Mouse (Mus musculus): ENCODE measurements around the gene Dnal4. TPM values are rescaled to one million over a fixed set of nuclear protein-coding genes. Genes with fewer than 3 reads are reported as not detected.

The Dnal4 gene
- polyA plus RNA-seq, 2 experiments from 2014 or later: 5.3 to 6.9 TPM

- ATAC-seq: no peak
These were observed 16.7 kb downstream of the Dnal4 start for GRCm38 (mm10) chr15:79760956-79761355.

- ATAC-seq: no peak
These were observed 20.5 kb downstream of the Dnal4 start for GRCm38 (mm10) chr15:79757118-79757517.

- ATAC-seq: no peak
These were observed 21.5 kb downstream of the Dnal4 start for GRCm38 (mm10) chr15:79755977-79756625.

- no peak for ATAC-seq
These were observed 22.5 kb downstream of the Dnal4 start for GRCm38 (mm10) chr15:79755176-79755575.

GRCm38 (mm10) chr15:79753873-79754272, 23.8 kb downstream of the Dnal4 start:
- no peak for ATAC-seq

- ATAC-seq: no peak
These were observed 24.3 kb downstream of the Dnal4 start for GRCm38 (mm10) chr15:79753420-79753752.

- peak; percentile 43 for ATAC-seq
These were observed 24.8 kb downstream of the Dnal4 start for GRCm38 (mm10) chr15:79752742-79753419.

- ATAC-seq: no peak
These were observed 25.9 kb downstream of the Dnal4 start for GRCm38 (mm10) chr15:79751772-79752171.

GRCm38 (mm10) chr15:79750266-79750665, 27.4 kb downstream of the Dnal4 start:
- no peak for ATAC-seq

- no peak for ATAC-seq
These were observed 28.5 kb downstream of the Dnal4 start for GRCm38 (mm10) chr15:79749162-79749561.

GRCm38 (mm10) chr15:79747998-79748397, 29.7 kb downstream of the Dnal4 start:
- no peak for ATAC-seq

- ATAC-seq: no peak
These were observed 31.8 kb downstream of the Dnal4 start for GRCm38 (mm10) chr15:79745883-79746282.

GRCm38 (mm10) chr15:79745312-79745711, 32.3 kb downstream of the Dnal4 start:
- ATAC-seq: no peak

GRCm38 (mm10) chr15:79744742-79745141, 32.9 kb downstream of the Dnal4 start:
- ATAC-seq: no peak

GRCm38 (mm10) chr15:79744001-79744400, 33.6 kb downstream of the Dnal4 start:
- no peak for ATAC-seq

GRCm38 (mm10) chr15:79742706-79743023, 35.0 kb downstream of the Dnal4 start:
- ATAC-seq: no peak

GRCm38 (mm10) chr15:79741921-79742705, 35.5 kb downstream of the Dnal4 start, which contains the start of gene Sun2:
Gene Sun2, minus strand, starts transcription at chr15:79742536.
- peak; percentile 41 for ATAC-seq

GRCm38 (mm10) chr15:79741173-79741858, 36.3 kb downstream of the Dnal4 start:
- ATAC-seq: peak; percentile 62

GRCm38 (mm10) chr15:79740739-79741138, 36.9 kb downstream of the Dnal4 start:
- ATAC-seq: peak; percentile 15

- ATAC-seq: no peak
These were observed 43.3 kb downstream of the Dnal4 start for GRCm38 (mm10) chr15:79734311-79734710.

GRCm38 (mm10) chr15:79733640-79734039, 44.0 kb downstream of the Dnal4 start:
- ATAC-seq: no peak

GRCm38 (mm10) chr15:79733192-79733591, 44.5 kb downstream of the Dnal4 start:
- no peak for ATAC-seq

GRCm38 (mm10) chr15:79731554-79731953, 46.1 kb downstream of the Dnal4 start:
- no peak for ATAC-seq

Measured in activated CD4-positive, CD25-positive, alpha-beta regulatory T cell, adult 4 months (primary cell).